Mouse (Mus musculus) hindbrain, embryonic 14.5 days (tissue): ENCODE data around the gene Miox. TPM values are rescaled to one million over a fixed set of nuclear protein-coding genes. Genes with fewer than 3 reads are reported as not detected.

Experiments used
- ATAC-seq: fragments of 200-750 bp; cut with Nextera tagmentation; 2 replicates; pipeline ENCODE4 v1.8.0; 2017; ENCODE audit warnings: moderate number of reproducible peaks, mild to moderate bottlenecking, moderate TSS enrichment, moderate library complexity; ENCODE audit not compliant: low FRiP score
- DNase-seq: peaks from one replicate; pipeline ENCODE4 v3.0.0-alpha.2; 2015; ENCODE audit warnings: low spot score
- H3K27ac ChIP-seq: fragments of 300-500 bp; sonication (generic); 2 replicates; pipeline ENCODE4 v1.5.1; 2014; ENCODE audit warnings: mild to moderate bottlenecking, moderate library complexity
- H3K27me3 ChIP-seq: fragments of 300-500 bp; sonication (generic); 2 replicates; pipeline ENCODE4 v1.6.1; 2014; ENCODE audit warnings: mild to moderate bottlenecking, low read length, mixed read lengths; ENCODE audit not compliant: control insufficient read depth, insufficient read depth
- H3K36me3 ChIP-seq: fragments of 300-500 bp; sonication (generic); replicated peaks from 2 replicates; pipeline ENCODE4 v1.6.1; 2014; ENCODE audit not compliant: control insufficient read depth, insufficient read depth
- H3K4me1 ChIP-seq: fragments of 300-500 bp; sonication (generic); replicated peaks from 2 replicates; pipeline ENCODE4 v1.6.1; 2014; ENCODE audit warnings: antibody characterized with exemption, low read length, mixed read lengths; ENCODE audit not compliant: control insufficient read depth, insufficient read depth
- H3K4me2 ChIP-seq: fragments of 300-500 bp; sonication (generic); replicated peaks from 2 replicates; pipeline ENCODE4 v1.6.1; 2014; ENCODE audit warnings: mild to moderate bottlenecking, moderate library complexity
- H3K4me3 ChIP-seq: fragments of 300-500 bp; sonication (generic); replicated peaks from 2 replicates; pipeline ENCODE4 v1.5.1; 2014; ENCODE audit warnings: mild to moderate bottlenecking, low read length
- H3K9ac ChIP-seq: fragments of 300-500 bp; sonication (generic); 2 replicates; pipeline ENCODE4 v1.6.1; 2014
- H3K9me3 ChIP-seq: fragments of 300-500 bp; sonication (generic); 2 replicates; pipeline ENCODE4 v1.6.1; 2016; ENCODE audit warnings: low read length; ENCODE audit not compliant: control insufficient read depth
- WGBS: fragments of 180-500 bp; shearing (Covaris S2); extraction: QIAGEN DNeasy Blood & Tissue Kit; methylation state at CpG from one replicate; pipeline ENCODE4 v1.1.7; 2014; 5-methylcytosine and 5-hydroxymethylcytosine counted together
- polyA plus RNA-seq: library from polyadenylated mRNA; unstranded; fragments of >200 nt; fragmentation: Nextera tagmentation; extraction: Ambion mirVana; gene quantifications from 2 replicates; pipeline ENCODE4 v1.2.1, GENCODE M21; 2014

Miox gene
- polyA plus RNA-seq, 1 experiment from 2014 or later = not detected

DNA sequence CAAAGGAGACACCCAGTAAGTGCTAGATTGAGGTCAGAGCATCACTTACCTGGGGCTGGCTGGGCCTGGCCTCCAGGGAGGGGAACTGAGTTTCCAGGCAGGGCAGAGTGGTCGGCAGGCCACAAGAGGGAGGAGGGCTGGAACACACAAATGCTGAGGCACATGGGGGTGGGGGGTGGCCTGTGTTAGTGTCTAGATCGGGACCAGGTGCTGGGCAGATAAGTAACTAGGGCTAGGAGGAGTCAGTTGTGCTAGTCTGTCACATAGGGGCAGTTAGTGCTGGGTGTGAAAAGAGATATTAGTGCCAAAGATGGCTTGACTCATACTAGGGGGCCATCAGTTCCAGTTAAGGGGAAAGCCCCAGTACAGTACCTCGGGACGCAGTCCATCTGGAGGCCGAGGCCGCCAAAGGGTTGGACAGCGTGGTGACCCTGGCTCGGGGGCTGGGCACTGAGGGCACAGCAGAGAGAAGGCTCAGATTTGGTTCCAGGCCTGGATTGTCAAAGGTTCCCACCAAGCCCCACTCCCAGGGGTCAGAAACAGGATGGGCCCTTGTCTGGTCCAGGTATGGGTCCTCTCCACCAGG lies 38.5 kb upstream of the Miox start:
- DNase-seq (no peak), ATAC-seq (no peak)
- H3K4me3 ChIP-seq = no peak overlapping the region
- H3K4me1 ChIP-seq = no peaks in the 10 kb centered on the region
- peaks cover 94% of the 10 kb centered on the region for H3K36me3 ChIP-seq
- no peaks in the 10 kb centered on the region for H3K9me3 ChIP-seq
- H3K27me3 ChIP-seq = no peaks in the 10 kb centered on the region
- whole genome bisulfite sequencing = 96% methylated on average over 8 of the region's 8 CpGs
- H3K4me2 ChIP-seq = no peak overlapping the region
- H3K9ac ChIP-seq = no peak overlapping the region
- H3K27ac ChIP-seq = no peak overlapping the region

DNA sequence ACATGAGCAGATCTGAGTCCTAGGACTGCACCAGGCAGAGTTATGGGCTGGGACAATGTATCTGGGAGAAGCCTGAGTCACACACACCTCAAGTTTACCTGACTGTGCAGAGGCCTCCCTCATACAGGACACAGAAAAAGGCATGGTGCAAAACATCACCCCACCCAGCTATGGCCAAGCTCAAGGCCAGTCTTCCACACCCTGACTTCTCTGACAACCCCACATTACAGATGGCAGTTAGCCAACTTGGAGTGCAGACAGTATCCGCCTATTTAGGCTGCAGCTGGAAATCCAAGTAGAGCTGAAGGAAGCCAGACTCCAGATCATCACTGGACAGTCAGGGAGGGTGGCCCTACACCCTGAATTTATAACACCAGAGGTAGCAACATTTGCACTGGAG lies 37.7 kb upstream of the Miox start:
- WGBS = 81% methylated on average over 1 of the region's 1 CpGs
- Histone ChIP-seq H3K4me2 (no peak overlapping the region), H3K27ac (no peak overlapping the region), H3K4me1 (no peaks in the 10 kb centered on the region), H3K9me3 (no peaks in the 10 kb centered on the region), H3K36me3 (peaks cover 94% of the 10 kb centered on the region), H3K9ac (no peak overlapping the region), H3K4me3 (no peak overlapping the region), H3K27me3 (no peaks in the 10 kb centered on the region)
- no peak for DNase-seq
- ATAC-seq = no peak

DNA sequence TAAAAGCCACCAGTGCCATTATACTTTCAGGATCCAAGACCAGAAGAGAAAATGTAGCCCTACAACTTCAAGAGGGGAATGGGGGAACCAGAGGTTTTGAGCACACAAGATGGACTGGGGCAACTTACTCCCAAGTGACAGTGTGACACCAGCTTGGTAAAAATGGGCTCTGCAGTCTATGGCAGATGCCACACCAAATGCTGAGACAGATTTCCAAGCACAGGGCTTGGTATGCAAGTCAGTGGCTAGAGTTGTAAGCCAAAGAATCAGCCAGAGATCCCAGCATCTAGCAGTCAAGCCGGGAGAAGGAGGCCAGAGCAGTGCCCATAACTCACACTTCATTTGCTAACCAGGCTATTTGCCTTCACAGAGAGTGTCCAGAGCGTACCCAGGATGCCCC lies 36.5 kb upstream of the Miox start:
- Histone ChIP-seq H3K9me3 (no peaks in the 10 kb centered on the region), H3K27ac (no peak overlapping the region), H3K4me1 (no peaks in the 10 kb centered on the region), H3K4me2 (no peak overlapping the region), H3K9ac (no peak overlapping the region), H3K4me3 (no peak overlapping the region), H3K36me3 (peaks cover 94% of the 10 kb centered on the region), H3K27me3 (no peaks in the 10 kb centered on the region)
- no peak for DNase-seq
- WGBS = 94% methylated on average over 2 of the region's 2 CpGs
- no peak for ATAC-seq

DNA sequence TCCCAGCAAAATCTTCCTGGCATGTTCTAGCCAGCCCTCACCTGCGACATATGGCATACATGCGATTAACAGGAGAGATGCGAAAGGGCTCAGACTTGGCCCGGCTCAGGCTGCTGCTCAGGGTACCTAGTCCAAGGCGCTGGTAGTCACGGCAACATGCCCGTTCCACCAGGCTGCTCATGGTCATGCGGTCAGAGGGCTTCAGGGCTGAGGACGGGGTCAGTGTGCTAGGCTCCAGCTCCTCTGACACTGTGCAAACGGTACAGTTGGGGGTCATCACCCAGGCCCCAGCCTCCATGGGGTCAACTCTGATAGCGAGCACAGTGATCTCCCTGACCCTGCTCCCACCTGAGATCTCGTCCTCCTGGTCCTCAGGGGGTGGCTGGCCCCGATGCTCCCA lies 34.0 kb upstream of the Miox start:
- DNase-seq (no peak), ATAC-seq (no peak)
- Histone ChIP-seq H3K4me3 (no peak overlapping the region), H3K4me2 (no peak overlapping the region), H3K27ac (no peak overlapping the region), H3K9ac (no peak overlapping the region), H3K4me1 (no peaks in the 10 kb centered on the region), H3K36me3 (peaks cover 94% of the 10 kb centered on the region), H3K9me3 (no peaks in the 10 kb centered on the region), H3K27me3 (no peaks in the 10 kb centered on the region)
- whole genome bisulfite sequencing = 92% methylated on average over 13 of the region's 13 CpGs

DNA sequence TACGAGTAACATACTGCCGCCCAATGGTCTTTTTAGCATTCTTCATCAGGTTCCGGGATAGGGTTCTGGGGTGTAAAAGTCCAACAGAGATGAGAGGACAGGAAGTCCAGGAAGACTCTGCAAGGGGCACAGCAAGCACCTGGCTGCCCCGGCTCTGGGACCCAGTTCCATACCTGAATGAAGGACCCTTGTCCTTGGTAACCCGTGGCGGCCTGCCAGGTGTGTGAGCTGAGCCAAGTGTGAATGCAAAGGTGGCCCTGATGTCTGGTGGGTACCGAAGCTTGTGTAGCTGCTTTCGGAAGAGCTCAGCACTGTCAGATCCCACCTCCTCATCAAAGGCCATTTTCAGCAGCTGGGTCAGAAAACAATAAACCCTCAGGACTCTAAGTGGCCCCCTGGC lies 33.6 kb upstream of the Miox start:
- Histone ChIP-seq H3K9me3 (no peaks in the 10 kb centered on the region), H3K36me3 (peaks cover 94% of the 10 kb centered on the region), H3K4me2 (no peak overlapping the region), H3K9ac (no peak overlapping the region), H3K4me1 (no peaks in the 10 kb centered on the region), H3K4me3 (no peak overlapping the region), H3K27me3 (no peaks in the 10 kb centered on the region), H3K27ac (no peak overlapping the region)
- WGBS = 96% methylated on average over 8 of the region's 8 CpGs
- no peak for DNase-seq
- no peak for ATAC-seq

DNA sequence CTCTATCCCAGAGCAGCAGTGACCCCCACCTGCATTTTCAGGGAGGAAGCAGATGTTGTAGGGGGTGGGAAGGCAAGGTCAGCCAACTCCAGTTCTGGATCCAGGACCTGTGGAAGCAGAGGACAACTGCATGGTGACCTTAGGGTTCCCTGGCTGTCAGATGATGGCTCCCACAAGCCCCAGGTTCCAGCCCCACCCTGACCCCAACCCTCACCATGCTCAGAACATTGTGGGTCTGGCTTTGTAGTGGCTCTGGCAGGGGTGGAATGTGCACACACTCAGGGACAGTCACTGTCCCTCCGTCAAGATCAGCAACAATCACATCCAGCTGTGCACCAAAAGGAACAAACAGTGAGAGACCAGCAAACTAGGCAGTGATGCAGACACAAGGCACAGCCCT lies 28.2 kb upstream of the Miox start:
- no peaks in the 10 kb centered on the region for H3K9me3 ChIP-seq
- no peak overlapping the region for H3K9ac ChIP-seq
- H3K27me3 ChIP-seq = no peaks in the 10 kb centered on the region
- DNase-seq (no peak), ATAC-seq (no peak)
- no peak overlapping the region for H3K4me3 ChIP-seq
- 87% methylated on average over 1 of the region's 1 CpGs for WGBS
- H3K36me3 ChIP-seq = peaks cover 66% of the 10 kb centered on the region
- no peak overlapping the region for H3K27ac ChIP-seq
- no peak overlapping the region for H3K4me2 ChIP-seq
- H3K4me1 ChIP-seq = peaks cover 7% of the 10 kb centered on the region; the same call in 1 of the 2 replicates

DNA sequence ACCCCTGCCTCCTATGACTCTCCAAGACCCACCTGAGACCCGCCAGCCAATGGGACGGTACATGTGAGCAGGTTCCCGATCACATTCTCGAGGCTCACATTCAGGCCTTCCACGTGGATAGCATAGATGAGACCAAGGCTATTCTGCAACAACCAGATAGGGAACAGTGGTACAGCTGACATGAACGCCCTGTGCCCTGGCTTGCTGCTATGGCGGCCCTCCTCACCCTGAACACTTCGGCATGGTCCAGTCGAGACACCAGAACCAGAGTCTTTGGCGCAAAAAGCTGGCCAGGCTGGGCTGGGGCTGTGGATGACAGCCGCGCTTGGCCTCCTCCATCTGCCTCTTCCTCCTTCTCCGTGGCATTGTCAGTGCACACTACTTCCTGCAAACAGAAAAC lies 26.7 kb upstream of the Miox start:
- DNase-seq (no peak), ATAC-seq (no peak)
- no peaks in the 10 kb centered on the region for H3K9me3 ChIP-seq
- peaks cover 51% of the 10 kb centered on the region for H3K36me3 ChIP-seq
- no peak overlapping the region for H3K4me3 ChIP-seq
- H3K9ac ChIP-seq = no peak overlapping the region
- H3K4me1 ChIP-seq = peaks cover 14% of the 10 kb centered on the region
- WGBS = 94% methylated on average over 13 of the region's 13 CpGs
- H3K27ac ChIP-seq = no peak overlapping the region
- no peak overlapping the region for H3K4me2 ChIP-seq
- H3K27me3 ChIP-seq = no peaks in the 10 kb centered on the region

DNA sequence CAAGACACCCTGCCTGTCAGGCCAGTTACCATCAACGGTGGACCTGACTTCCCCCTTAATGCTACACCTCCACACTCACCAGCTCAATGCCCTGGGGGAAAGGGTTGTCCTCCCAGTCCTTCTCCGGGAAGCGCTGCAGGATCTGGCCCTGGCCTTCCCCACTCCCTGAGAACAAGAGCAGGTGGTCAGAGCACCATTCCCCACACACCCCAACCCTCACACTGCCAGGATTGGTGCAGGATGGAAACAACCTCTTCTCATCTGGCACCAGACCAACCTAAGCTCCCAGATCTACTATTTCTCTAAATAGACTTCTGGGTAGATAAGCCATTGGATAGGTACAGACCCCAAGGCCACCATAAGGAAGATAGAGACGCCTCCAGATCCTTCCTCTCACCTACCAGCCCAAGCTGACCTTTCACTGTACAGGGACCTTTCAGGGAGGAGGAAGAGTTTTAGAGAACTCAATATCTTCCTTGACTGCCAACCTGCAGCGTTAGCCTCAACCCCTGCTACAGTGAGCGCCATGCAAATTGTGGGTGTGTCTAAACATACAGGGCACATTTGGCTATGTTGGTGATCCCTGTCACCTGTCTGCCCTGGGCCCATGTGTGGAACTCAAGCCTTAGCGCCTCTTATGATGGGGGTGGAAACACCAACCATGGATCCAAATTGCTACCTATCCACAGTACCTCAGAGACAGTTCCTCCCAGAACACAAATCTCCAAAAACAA lies 25.6 kb upstream of the Miox start:
- Histone ChIP-seq H3K4me2 (no peak overlapping the region), H3K27me3 (no peaks in the 10 kb centered on the region), H3K9ac (no peak overlapping the region), H3K9me3 (no peaks in the 10 kb centered on the region), H3K4me3 (no peak overlapping the region), H3K27ac (no peak overlapping the region), H3K4me1 (peaks cover 23% of the 10 kb centered on the region), H3K36me3 (peaks cover 40% of the 10 kb centered on the region)
- WGBS = 88% methylated on average over 7 of the region's 7 CpGs
- ATAC-seq (no peak), DNase-seq (no peak)

DNA sequence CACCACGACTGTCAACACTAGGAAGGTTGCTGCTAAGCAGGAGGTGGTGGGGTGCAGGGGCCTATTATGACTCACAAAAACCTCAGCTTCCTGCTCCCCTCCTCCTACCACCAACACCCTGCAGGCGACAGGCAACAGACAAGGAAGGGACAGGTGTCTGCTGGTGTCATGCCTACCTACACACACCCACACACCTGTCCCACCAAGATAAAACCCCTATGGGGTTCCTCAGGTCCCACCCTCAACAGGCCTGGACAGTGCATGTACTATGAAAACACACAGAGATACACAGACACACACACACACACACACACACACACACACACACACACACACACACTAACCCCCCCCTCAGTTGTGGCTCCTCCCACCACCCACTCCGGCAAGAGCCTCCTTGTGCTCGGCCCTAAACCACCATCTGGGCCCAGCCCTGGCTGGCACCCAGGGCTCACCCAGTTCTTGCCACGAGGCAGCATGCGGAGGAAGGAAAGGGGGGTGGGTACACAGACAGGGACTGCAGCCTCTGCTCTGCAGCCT lies 24.2 kb upstream of the Miox start:
- peaks cover 25% of the 10 kb centered on the region for H3K36me3 ChIP-seq
- peaks cover 33% of the 10 kb centered on the region for H3K4me1 ChIP-seq
- no peak overlapping the region for H3K27ac ChIP-seq
- DNase-seq (no peak), ATAC-seq (no peak)
- no peak overlapping the region for H3K9ac ChIP-seq
- no peak overlapping the region for H3K4me2 ChIP-seq
- no peaks in the 10 kb centered on the region for H3K9me3 ChIP-seq
- no peak overlapping the region for H3K4me3 ChIP-seq
- H3K27me3 ChIP-seq = no peaks in the 10 kb centered on the region
- 66% methylated on average over 5 of the region's 6 CpGs for WGBS
